Mouse (Mus musculus) T-helper 17 cell (primary cell): ENCODE data around the gene Ltbp1.
"Not testable (repeated sequence)": the region's sequence is repeated elsewhere in the genome, so short reads cannot be mapped to it uniquely, and the experiment has no call there.

Experiments
- in situ Hi-C, 2 experiments: fragments of 300-600 bp; cut with MboI, MseI; formaldehyde crosslinking; loops; 1 replicate in 1 of 2; 2 replicates in 1 of 2; pipeline ENCODE4 v1.15.1; 2025; ENCODE audit warnings: high pct_unique_total_duplicates in 2 of 2

The Ltbp1 gene

GRCm38 (mm10) chr17:75109081-75109716 is 103.8 kb downstream of the Ltbp1 start:
- in situ Hi-C loops, result no loop called here

GRCm38 (mm10) chr17:75110252-75111205 is 105.2 kb downstream of the Ltbp1 start:
- in situ Hi-C loops, result no loop called here

- in situ Hi-C loops, result no loop called here
Observed at GRCm38 (mm10) chr17:75115594-75115993, 110.2 kb downstream of the Ltbp1 start.

- in situ Hi-C loops, result no loop called here
Observed at GRCm38 (mm10) chr17:75118896-75119295, 113.5 kb downstream of the Ltbp1 start.

- in situ Hi-C loops, result no loop called here
Observed at GRCm38 (mm10) chr17:75119422-75119821, 114.1 kb downstream of the Ltbp1 start.

- in situ Hi-C loops, result no loop called here
Observed at GRCm38 (mm10) chr17:75120071-75120470, 114.7 kb downstream of the Ltbp1 start.

GRCm38 (mm10) chr17:75122584-75123282 is 117.4 kb downstream of the Ltbp1 start:
- in situ Hi-C loops, result no loop called here

GRCm38 (mm10) chr17:75128337-75128935 is 123.1 kb downstream of the Ltbp1 start:
- in situ Hi-C loops, result no loop called here

GRCm38 (mm10) chr17:75133983-75134382 is 128.6 kb downstream of the Ltbp1 start:
- in situ Hi-C loops, result no loop called here

GRCm38 (mm10) chr17:75139731-75140130 is 134.4 kb downstream of the Ltbp1 start:
- in situ Hi-C loops, result no loop called here

- in situ Hi-C loops, result not testable (repeated sequence)
Observed at GRCm38 (mm10) chr17:75142845-75143244, 137.5 kb downstream of the Ltbp1 start.

- in situ Hi-C loops, result no loop called here
Observed at GRCm38 (mm10) chr17:75143927-75144326, 138.6 kb downstream of the Ltbp1 start.

- in situ Hi-C loops, result no loop called here
Observed at GRCm38 (mm10) chr17:75147218-75147617, 141.8 kb downstream of the Ltbp1 start.

- in situ Hi-C loops, result no loop called here
Observed at GRCm38 (mm10) chr17:75151800-75152199, 146.4 kb downstream of the Ltbp1 start.

- in situ Hi-C loops, result no loop called here
Observed at GRCm38 (mm10) chr17:75153088-75153487, 147.7 kb downstream of the Ltbp1 start.

- in situ Hi-C loops, result no loop called here
Observed at GRCm38 (mm10) chr17:75158385-75158784, 153.0 kb downstream of the Ltbp1 start.

GRCm38 (mm10) chr17:75159066-75159787 is 153.9 kb downstream of the Ltbp1 start:
- in situ Hi-C loops, result no loop called here

GRCm38 (mm10) chr17:75161062-75161461 is 155.7 kb downstream of the Ltbp1 start:
- in situ Hi-C loops, result no loop called here

- in situ Hi-C loops, result no loop called here
Observed at GRCm38 (mm10) chr17:75161931-75162330, 156.6 kb downstream of the Ltbp1 start.

- in situ Hi-C loops, result no loop called here
Observed at GRCm38 (mm10) chr17:75164566-75164965, 159.2 kb downstream of the Ltbp1 start.

GRCm38 (mm10) chr17:75168572-75169200 is 163.3 kb downstream of the Ltbp1 start:
- in situ Hi-C loops, result no loop called here
